Mouse (Mus musculus) megakaryocyte, embryonic 14.5 days (primary cell): Measurements from ENCODE around the gene Tmem169.

Experiments used
- FLI1 ChIP-seq: IDR thresholded peaks from 2 replicates; pipeline ENCODE4 v1.6.1; 2012; ENCODE audit warnings: low read length, inconsistent platforms, mixed read lengths
- GATA1 ChIP-seq: IDR thresholded peaks from 3 replicates; pipeline ENCODE4 v1.6.1; 2012; ENCODE audit warnings: mixed read lengths, low read length, inconsistent platforms, borderline replicate concordance

GRCm38 (mm10) chr1:72237007-72237775, 47.0 kb upstream of the Tmem169 start:
- TF ChIP-seq GATA1: no peak
- TF ChIP-seq FLI1: no peak
